Mouse (Mus musculus) cerebellum, adult 9-11 months (tissue): Measurements from ENCODE around the gene Gnmt.
"Not testable (repeated sequence)": the region's sequence is repeated elsewhere in the genome, so short reads cannot be mapped to it uniquely, and the experiment has no call there.

ENCODE experiments used
- DNase-seq: peaks from one replicate; pipeline ENCODE4 v3.0.0; 2022

Gene Gnmt

GRCm38 (mm10) chr17:46728904-46729318, at the start of gene Gnmt:
Gene Gnmt, minus strand, starts transcription at chr17:46729168.
- peak; percentile 91 for DNase-seq

DNA sequence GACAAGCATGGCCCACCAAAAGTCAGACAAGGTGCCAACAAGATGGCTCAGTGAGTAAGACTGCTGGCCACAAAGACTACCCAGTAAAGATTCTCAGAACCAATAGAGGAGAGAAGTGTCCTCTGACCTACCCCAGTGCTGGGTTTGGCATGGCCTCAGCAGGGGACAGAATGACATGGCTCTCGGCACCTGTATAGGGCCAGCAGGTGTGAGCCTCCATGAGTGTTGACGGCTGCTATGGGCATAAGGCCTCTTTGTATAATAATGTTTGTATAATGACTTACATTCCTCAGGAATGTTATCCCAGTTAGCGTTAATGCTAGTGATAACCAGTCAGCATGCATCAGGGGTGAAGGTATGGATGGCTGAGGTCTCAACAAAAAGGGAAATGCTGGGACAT, 47.1 kb upstream of the Gnmt start:
- DNase-seq = no peak

DNA sequence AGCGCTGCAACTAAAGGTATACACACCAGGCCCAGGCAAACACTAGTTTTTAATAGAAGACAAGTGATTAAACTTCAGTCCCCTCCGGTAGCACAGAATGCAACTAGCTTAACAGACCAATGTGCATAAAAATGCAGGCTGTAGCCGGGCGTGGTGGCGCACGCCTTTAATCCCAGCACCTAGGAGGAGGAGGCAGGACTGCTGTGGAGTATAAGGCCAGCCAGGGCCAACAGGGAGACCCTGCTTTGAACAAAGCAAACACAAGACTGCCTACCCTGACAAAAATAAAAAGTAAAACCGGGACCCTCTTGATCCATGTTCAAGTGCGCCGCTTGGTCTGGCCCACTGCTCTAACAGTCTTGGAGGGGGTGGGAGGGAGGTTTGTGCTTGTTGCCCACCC, 46.1 kb upstream of the Gnmt start:
- no peak for DNase-seq

- DNase-seq = no peak
Observed at GRCm38 (mm10) chr17:46774131-46774472, 45.1 kb upstream of the Gnmt start.

DNA sequence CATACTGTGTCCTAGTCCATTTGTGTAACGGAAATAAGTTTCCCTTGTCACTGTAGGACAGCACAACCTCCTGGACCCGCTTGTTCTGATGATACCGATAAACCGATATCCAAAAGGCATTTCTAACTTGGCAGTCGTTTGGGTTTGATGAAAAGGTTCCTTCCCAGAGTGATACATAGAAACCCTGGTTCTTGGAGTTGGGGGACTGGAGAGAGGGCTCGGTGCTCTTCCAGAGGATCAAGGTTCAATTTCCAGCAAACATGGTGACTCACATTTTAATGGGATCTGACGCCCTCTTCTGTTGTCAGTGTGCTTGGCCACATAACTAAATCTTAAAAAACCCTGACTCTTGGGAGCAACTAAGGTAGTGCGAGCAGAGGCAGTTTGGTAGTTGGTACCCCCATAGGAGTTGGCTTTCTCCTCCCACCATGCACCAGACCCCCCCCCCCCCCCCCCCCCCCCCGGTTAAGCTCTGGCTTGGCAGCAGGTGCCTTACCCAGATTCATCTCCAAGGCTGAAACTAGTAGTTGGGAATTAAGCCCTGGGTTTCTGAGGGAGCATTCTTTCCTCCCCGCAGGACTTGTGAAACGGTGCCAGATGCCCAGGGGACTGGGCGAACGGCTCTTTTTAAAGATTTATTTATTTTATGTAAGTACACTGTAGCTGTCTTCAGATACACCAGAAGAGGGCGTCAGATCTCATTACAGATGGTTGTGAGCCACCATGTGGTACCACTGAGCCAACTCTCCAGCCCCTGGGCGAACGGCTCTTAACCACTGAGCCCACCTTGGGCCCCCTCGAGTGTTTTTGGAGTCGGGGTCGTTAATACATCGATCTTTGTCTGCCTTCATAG, 44.5 kb upstream of the Gnmt start:
- no peak for DNase-seq

DNA sequence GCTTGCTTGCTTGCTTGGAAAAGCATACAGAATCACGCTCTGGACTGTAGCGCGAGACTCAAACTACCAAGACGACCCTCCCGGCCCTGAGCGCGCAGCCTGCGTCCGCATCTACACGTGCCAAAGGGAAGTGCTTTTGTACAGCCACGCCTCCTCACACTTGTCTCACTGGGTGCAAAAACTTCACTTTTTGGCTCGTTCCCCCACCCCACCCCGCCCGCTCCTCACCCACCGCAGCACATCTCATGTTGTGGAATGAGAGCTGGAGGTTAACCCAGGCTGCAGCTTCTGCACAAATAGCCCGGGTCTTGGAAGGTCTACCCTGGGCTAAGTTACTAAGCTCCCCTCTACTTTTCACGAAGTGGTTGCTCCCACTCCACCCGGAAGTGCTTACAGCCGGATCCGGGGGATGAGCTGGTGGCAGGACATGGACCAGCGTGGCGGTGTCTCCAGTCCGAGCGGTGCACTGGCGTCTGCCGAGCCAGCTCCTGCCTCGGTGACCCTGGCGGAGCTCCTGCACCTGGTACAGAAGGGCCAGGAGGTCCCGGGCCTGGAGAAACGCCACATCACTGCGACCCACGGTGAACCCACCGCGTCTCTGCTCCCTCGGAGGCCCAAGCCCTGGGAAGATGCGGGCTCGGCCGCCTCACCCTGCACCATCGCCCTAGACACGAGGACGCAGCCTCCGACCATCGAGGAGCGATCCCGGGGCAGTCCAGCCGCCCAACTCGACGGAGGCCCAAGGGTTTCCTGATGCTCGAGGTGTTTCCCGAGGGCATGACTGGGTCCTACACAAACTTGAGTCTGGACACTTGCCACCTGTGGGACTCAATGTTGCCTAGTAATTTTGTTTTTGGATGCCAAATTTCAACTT, 43.7 kb upstream of the Gnmt start, which contains the start of gene 2310039H08Rik:
Gene 2310039H08Rik (plus strand): TSS at position 232 of the 874 bp plus-strand sequence.
- peak; percentile 87 for DNase-seq

GRCm38 (mm10) chr17:46772038-46772403, 43.1 kb upstream of the Gnmt start:
- DNase-seq = no peak

DNA sequence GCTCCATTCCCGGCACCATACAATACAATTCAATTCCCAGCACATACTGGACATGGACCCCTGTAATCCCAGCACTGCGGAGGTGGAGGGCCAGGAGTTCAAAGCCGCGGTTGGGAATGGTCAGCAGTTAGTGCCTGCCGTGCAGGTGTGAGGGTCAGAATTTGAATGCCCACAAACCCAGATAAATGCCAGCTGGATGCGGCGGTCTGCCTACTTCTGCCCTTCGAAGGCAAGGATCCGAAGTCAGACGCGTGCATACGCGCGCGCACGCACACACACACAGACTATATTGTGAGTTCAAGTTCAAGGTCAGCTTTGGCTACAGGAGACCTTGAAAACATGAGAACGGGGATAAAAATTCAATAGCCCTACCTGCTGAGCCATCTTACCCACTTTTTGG, 42.6 kb upstream of the Gnmt start:
- no peak for DNase-seq

DNA sequence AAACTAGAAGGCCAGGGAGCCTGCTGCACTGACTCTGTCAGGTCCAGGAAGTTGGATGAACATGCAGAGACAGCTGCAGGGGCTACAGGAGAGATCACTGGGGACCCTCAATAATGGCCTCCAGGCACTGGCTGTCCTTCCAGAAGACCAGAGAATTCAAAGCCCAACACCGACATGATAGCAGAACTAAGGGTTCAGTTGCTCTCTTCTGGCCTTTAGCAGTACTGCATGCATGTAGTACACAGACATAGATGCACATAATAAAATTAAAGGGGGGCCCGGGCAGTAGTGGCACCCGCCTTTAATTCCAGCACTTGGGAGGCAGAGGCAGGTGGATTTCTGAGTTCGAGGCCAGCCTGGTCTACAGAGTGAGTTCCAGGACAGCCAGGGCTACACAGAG, 42.1 kb upstream of the Gnmt start:
- no peak for DNase-seq

DNA sequence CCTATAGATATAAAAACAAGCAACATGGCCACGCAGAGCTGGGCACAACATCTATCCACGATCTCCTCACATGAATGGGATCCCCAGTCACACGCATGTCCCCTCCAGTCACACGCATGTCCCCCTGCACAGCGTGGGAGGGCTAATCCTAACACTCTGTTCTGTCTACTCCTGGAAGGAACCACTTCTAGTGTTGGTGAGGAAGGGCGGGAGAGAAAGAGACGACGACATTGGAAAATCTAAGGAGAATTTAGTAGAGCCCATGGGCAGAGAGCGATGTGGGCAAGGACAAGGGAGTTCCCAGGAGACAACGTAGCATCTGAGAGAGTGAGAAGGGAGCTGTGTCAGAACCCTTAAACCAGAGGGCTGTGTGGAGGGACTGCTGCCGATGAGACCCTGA, 41.6 kb upstream of the Gnmt start:
- no peak for DNase-seq

- DNase-seq = no peak
Observed at GRCm38 (mm10) chr17:46767868-46768267, 38.9 kb upstream of the Gnmt start.

DNA sequence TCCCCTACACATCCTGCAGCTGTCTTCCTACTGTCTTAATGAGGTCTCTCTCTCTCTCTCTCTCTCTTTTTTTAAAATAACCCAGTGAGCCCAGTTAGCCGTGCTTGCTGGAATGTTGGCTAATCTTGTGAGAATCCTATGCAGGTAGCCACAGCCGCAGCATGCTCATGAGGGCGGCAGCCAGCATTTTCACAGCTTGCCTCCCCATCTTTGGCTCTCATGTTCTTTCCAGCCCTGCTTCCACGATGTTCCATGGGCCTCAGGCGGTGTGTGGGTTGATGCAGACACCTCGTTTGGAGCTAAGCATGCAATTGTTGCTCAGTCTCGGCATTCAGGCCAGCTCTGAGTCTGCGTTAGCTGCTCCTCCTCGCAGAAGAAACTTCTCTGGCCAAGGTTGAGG, 35.9 kb upstream of the Gnmt start:
- not testable (repeated sequence) for DNase-seq

GRCm38 (mm10) chr17:46763544-46763943, 34.6 kb upstream of the Gnmt start, which contains the start of gene Ptcra:
Gene Ptcra, minus strand, starts transcription at chr17:46763712.
- no peak for DNase-seq

- DNase-seq = no peak
Observed at GRCm38 (mm10) chr17:46758753-46759152, 29.8 kb upstream of the Gnmt start.

DNA sequence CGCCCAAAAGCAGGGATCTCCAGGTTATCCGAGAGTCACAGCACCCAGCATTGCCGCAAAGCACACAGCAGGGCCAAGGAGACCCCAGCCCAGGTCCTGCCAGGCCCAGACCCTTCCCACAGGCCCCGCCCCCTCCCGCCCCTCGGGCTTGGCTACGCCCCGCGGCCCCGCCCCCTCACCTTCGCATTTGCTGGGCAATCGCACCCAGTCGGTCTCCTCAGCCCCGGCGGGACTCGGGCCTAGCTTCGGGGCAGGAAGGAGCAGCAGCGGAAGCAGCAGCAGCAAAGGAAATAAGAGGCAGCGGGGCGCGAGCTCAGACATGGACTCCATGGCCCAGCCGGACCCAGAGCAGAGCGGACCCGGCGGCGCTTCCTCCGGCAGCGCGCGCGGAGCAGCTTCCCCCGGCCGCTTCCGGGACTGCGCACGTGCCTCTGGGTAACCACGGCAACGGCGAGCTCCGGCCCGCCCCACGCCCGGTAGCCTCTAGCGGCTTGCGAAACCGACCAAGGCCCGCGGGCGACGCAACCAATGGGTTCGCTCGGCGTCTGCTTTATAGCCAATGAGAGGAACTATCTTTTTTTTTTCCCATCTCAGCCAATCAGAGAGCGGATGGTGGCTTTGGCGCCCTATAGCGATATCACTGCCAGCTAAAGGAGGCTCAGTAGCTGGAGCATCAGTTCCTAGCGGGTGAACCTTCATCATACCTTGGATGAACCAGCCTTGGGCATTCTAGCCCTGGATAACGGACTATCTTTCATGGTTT, 23.0 kb upstream of the Gnmt start, which contains the start of gene Cnpy3:
Gene Cnpy3 (minus strand): TSS at position 421 of the 763 bp plus-strand sequence.
- peak; percentile 99 for DNase-seq

GRCm38 (mm10) chr17:46751056-46751793, 22.3 kb upstream of the Gnmt start:
- DNase-seq = no peak

DNA sequence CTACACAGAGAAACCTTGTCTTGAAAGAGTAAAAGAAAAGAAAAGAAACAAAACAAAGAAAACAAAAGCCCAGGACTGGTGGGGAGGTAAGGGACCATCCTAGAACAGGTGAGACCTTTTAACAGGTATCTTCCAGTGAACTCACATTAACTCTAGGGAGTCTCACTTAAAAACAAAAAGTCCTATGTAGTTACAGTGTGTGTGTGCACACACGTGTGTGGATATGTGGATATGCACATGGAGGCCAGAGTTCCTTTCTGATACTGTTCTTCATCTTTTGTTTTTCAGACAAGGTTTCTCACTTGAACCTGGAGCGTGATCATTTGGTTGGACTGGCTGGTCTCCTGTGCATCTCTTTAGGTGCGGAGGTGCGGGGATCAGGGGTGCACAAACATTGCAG, 21.6 kb upstream of the Gnmt start:
- DNase-seq = no peak

- DNase-seq = no peak
Observed at GRCm38 (mm10) chr17:46749282-46749681, 20.3 kb upstream of the Gnmt start.

DNA sequence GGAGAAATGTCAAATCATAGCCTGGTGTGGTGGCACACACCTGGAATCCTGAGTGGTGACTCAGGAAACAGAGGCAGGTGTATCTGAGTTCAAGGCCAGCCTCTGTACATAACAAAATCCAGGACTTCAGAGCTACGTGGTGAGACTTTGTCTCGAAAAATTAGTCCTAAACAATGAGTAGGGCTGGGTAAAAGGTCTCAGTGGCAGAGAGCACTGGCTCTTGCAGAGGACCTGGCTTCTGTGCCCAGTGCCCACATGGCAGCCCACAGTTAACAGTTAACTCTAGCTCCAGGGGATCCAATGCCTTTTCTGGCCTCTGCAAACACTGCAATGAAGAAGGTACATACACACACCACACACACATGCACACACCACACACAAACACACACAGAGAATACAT, 18.8 kb upstream of the Gnmt start:
- DNase-seq = no peak

- DNase-seq = no peak
Observed at GRCm38 (mm10) chr17:46747234-46747633, 18.3 kb upstream of the Gnmt start.

- DNase-seq = no peak
Observed at GRCm38 (mm10) chr17:46745506-46745905, 16.5 kb upstream of the Gnmt start.

GRCm38 (mm10) chr17:46742986-46743385, 14.0 kb upstream of the Gnmt start:
- DNase-seq = no peak
